Mouse (Mus musculus): ENCODE data around the gene Il5ra. TPM values are rescaled to one million over a fixed set of nuclear protein-coding genes. Genes with fewer than 3 reads are reported as not detected.

Gene Il5ra
- polyA plus RNA-seq, 1 experiment from 2014 or later: not detected

DNA sequence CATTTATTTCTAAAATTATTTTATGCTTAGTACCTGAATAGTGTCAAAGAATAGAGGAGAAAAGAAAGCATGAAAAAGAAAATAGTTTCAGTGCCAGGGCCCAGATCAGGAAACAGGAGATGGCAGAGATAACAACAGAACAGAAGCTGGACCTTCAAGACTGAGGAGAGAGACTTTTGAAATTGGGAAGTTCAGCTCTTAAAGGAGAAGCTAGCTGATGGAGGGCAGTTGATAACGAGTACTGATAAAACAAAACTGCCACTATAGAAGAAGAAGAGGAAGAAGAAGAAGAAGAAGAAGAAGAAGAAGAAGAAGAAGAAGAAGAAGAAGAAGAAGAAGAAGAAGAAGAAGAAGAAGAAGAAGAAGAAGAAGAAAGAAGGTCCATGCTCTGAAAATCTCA is 21.1 kb downstream of the Il5ra start:
- H3K27me3 ChIP-seq (ENCODE audit: control insufficient read depth, insufficient read depth, low read length): no peaks in the 10 kb centered on the region
- H3K4me3 ChIP-seq (ENCODE audit: low read depth, low read length): no peak overlapping the region
- H3K9ac ChIP-seq (ENCODE audit: low read length): no peak overlapping the region
- DNase-seq (ENCODE audit: low spot score): no peak
- no peak overlapping the region for H3K4me2 ChIP-seq (ENCODE audit: low read depth, severe bottlenecking)
- no peaks in the 10 kb centered on the region for H3K9me3 ChIP-seq (ENCODE audit: control insufficient read depth, low read length)
- 70% methylated on average over 1 of the region's 1 CpGs for WGBS
- H3K4me1 ChIP-seq (ENCODE audit: control insufficient read depth, insufficient read depth, low read length): no peaks in the 10 kb centered on the region
- no peaks in the 10 kb centered on the region for H3K36me3 ChIP-seq (ENCODE audit: control insufficient read depth, insufficient read depth, low read length)
- no peak for ATAC-seq (ENCODE audit: insufficient number of reproducible peaks, low FRiP score, low TSS enrichment, low read depth)
- H3K27ac ChIP-seq (replicated peaks; ENCODE audit: low read depth, low read length): no peak overlapping the region

- Histone ChIP-seq H3K27ac (replicated peaks; ENCODE audit: low read depth, low read length) (no peak overlapping the region), H3K36me3 (ENCODE audit: control insufficient read depth, insufficient read depth, low read length) (no peaks in the 10 kb centered on the region), H3K27me3 (ENCODE audit: control insufficient read depth, insufficient read depth, low read length) (no peaks in the 10 kb centered on the region), H3K4me3 (ENCODE audit: low read depth, low read length) (no peak overlapping the region), H3K4me1 (ENCODE audit: control insufficient read depth, insufficient read depth, low read length) (no peaks in the 10 kb centered on the region), H3K9me3 (ENCODE audit: control insufficient read depth, low read length) (no peaks in the 10 kb centered on the region), H3K9ac (ENCODE audit: low read length) (no peak overlapping the region), H3K4me2 (ENCODE audit: low read depth, severe bottlenecking) (no peak overlapping the region)
- DNase-seq (ENCODE audit: low spot score) (no peak), ATAC-seq (ENCODE audit: insufficient number of reproducible peaks, low FRiP score, low TSS enrichment, low read depth) (no peak)
- WGBS: 87% methylated on average over 6 of the region's 6 CpGs
These were observed 22.8 kb downstream of the Il5ra start for GRCm38 (mm10) chr6:106726078-106726477.

- no peak for DNase-seq (ENCODE audit: low spot score)
- no peaks in the 10 kb centered on the region for H3K27me3 ChIP-seq (ENCODE audit: control insufficient read depth, insufficient read depth, low read length)
- H3K4me3 ChIP-seq (ENCODE audit: low read depth, low read length): no peak overlapping the region
- WGBS: 87% methylated on average over 4 of the region's 4 CpGs
- no peaks in the 10 kb centered on the region for H3K36me3 ChIP-seq (ENCODE audit: control insufficient read depth, insufficient read depth, low read length)
- no peak overlapping the region for H3K9ac ChIP-seq (ENCODE audit: low read length)
- no peak for ATAC-seq (ENCODE audit: insufficient number of reproducible peaks, low FRiP score, low TSS enrichment, low read depth)
- no peak overlapping the region for H3K4me2 ChIP-seq (ENCODE audit: low read depth, severe bottlenecking)
- no peaks in the 10 kb centered on the region for H3K9me3 ChIP-seq (ENCODE audit: control insufficient read depth, low read length)
- no peak overlapping the region for H3K27ac ChIP-seq (replicated peaks; ENCODE audit: low read depth, low read length)
- H3K4me1 ChIP-seq (ENCODE audit: control insufficient read depth, insufficient read depth, low read length): no peaks in the 10 kb centered on the region
These were observed 23.2 kb downstream of the Il5ra start for GRCm38 (mm10) chr6:106725642-106726041.

DNA sequence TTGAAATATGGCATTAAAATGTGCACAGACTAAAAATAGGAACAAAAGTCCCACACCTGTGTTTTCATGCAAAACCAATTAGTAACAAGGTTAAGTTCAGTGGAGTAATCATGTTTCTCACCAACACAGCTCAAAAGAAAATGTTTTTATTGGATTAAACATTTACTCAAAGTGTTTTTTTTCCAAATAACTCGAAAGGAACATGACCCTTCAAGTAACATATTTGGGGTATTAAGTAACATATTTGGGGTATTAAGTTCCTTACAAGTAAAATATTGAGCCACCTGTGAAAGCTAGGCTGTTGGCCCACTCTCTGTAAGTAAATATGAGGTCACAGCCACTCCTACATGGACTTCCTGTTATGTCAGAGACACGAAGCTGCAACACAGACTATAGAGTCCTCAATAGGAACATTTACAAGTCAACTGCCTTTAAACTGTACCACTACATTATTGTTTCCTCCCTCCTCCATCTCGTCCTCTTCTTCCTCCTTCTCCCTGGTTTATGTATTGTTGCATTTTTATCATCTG is 43.3 kb downstream of the Il5ra start:
- no peak for ATAC-seq (ENCODE audit: insufficient number of reproducible peaks, low FRiP score, low TSS enrichment, low read depth)
- 68% methylated on average over 3 of the region's 3 CpGs for WGBS

GRCm38 (mm10) chr6:106701931-106702330 is 46.9 kb downstream of the Il5ra start:
- no peak overlapping the region for H3K9ac ChIP-seq (ENCODE audit: low read length)

More for the DNA sequence above, 43.3 kb downstream of the Il5ra start:
- H3K4me2 ChIP-seq (ENCODE audit: low read depth, severe bottlenecking): no peak overlapping the region
- H3K27me3 ChIP-seq (ENCODE audit: control insufficient read depth, insufficient read depth, low read length): no peaks in the 10 kb centered on the region
- no peak for DNase-seq (ENCODE audit: low spot score)
- H3K36me3 ChIP-seq (ENCODE audit: control insufficient read depth, insufficient read depth, low read length): no peaks in the 10 kb centered on the region
- no peaks in the 10 kb centered on the region for H3K9me3 ChIP-seq (ENCODE audit: control insufficient read depth, low read length)
- no peaks in the 10 kb centered on the region for H3K4me1 ChIP-seq (ENCODE audit: control insufficient read depth, insufficient read depth, low read length)
- H3K4me3 ChIP-seq (ENCODE audit: low read depth, low read length): no peak overlapping the region
- H3K9ac ChIP-seq (ENCODE audit: low read length): no peak overlapping the region
- no peak overlapping the region for H3K27ac ChIP-seq (replicated peaks; ENCODE audit: low read depth, low read length)

DNA sequence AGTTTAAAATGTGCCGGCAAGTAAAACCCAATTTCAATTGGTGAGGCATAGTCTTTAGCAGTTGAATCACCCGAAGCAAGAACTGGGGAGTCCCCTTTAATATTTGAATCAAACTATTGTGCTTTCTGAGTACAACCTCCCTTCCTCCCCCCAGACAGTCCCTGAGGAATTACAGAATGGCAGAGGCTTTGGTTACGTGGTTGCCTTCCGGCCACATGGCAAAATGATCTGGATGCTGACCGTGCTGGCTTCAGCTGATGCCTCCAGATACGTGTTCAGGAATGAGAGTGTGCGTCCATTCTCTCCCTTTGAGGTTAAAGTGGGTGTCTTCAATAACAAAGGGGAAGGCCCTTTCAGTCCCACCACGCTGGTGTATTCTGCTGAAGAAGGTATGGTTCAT is 73.3 kb downstream of the Il5ra start:
- Histone ChIP-seq H3K27ac (replicated peaks; ENCODE audit: low read depth, low read length) (no peak overlapping the region), H3K4me2 (ENCODE audit: low read depth, severe bottlenecking) (no peak overlapping the region), H3K4me3 (ENCODE audit: low read depth, low read length) (no peak overlapping the region), H3K9me3 (ENCODE audit: control insufficient read depth, low read length) (no peaks in the 10 kb centered on the region), H3K27me3 (ENCODE audit: control insufficient read depth, insufficient read depth, low read length) (no peaks in the 10 kb centered on the region), H3K36me3 (ENCODE audit: control insufficient read depth, insufficient read depth, low read length) (no peaks in the 10 kb centered on the region), H3K9ac (ENCODE audit: low read length) (no peak overlapping the region), H3K4me1 (ENCODE audit: control insufficient read depth, insufficient read depth, low read length) (no peaks in the 10 kb centered on the region)
- DNase-seq (ENCODE audit: low spot score): no peak
- no peak for ATAC-seq (ENCODE audit: insufficient number of reproducible peaks, low FRiP score, low TSS enrichment, low read depth)
- 85% methylated on average over 8 of the region's 8 CpGs for WGBS

More at GRCm38 (mm10) chr6:106701931-106702330, 46.9 kb downstream of the Il5ra start:
- H3K9me3 ChIP-seq (ENCODE audit: control insufficient read depth, low read length): no peaks in the 10 kb centered on the region
- no peaks in the 10 kb centered on the region for H3K36me3 ChIP-seq (ENCODE audit: control insufficient read depth, insufficient read depth, low read length)
- no peak overlapping the region for H3K4me3 ChIP-seq (ENCODE audit: low read depth, low read length)
- no peak overlapping the region for H3K27ac ChIP-seq (replicated peaks; ENCODE audit: low read depth, low read length)
- DNase-seq (ENCODE audit: low spot score) (no peak), ATAC-seq (ENCODE audit: insufficient number of reproducible peaks, low FRiP score, low TSS enrichment, low read depth) (no peak)
- no peak overlapping the region for H3K4me2 ChIP-seq (ENCODE audit: low read depth, severe bottlenecking)
- H3K27me3 ChIP-seq (ENCODE audit: control insufficient read depth, insufficient read depth, low read length): no peaks in the 10 kb centered on the region
- H3K4me1 ChIP-seq (ENCODE audit: control insufficient read depth, insufficient read depth, low read length): no peaks in the 10 kb centered on the region
- WGBS: 83% methylated on average over 3 of the region's 3 CpGs

GRCm38 (mm10) chr6:106663780-106664651 is 84.8 kb downstream of the Il5ra start:
- peak; percentile 66 for DNase-seq (ENCODE audit: low spot score)
- no peak for ATAC-seq (ENCODE audit: insufficient number of reproducible peaks, low FRiP score, low TSS enrichment, low read depth)

More at GRCm38 (mm10) chr6:106663780-106664651, 84.8 kb downstream of the Il5ra start:
- Histone ChIP-seq H3K36me3 (ENCODE audit: control insufficient read depth, insufficient read depth, low read length) (no peaks in the 10 kb centered on the region), H3K27me3 (ENCODE audit: control insufficient read depth, insufficient read depth, low read length) (no peaks in the 10 kb centered on the region), H3K27ac (replicated peaks; ENCODE audit: low read depth, low read length) (no peak overlapping the region), H3K4me2 (ENCODE audit: low read depth, severe bottlenecking) (no peak overlapping the region), H3K4me3 (ENCODE audit: low read depth, low read length) (no peak overlapping the region), H3K9ac (ENCODE audit: low read length) (no peak overlapping the region), H3K9me3 (ENCODE audit: control insufficient read depth, low read length) (no peaks in the 10 kb centered on the region), H3K4me1 (ENCODE audit: control insufficient read depth, insufficient read depth, low read length) (no peaks in the 10 kb centered on the region)
- 35% methylated on average over 6 of the region's 6 CpGs for WGBS

Data from limb, embryonic 11.5 days (tissue).